Mouse (Mus musculus) spleen, adult 2 months (tissue): ENCODE results near the gene Phxr2.

Experiments
- CTCF ChIP-seq: fragments of 200-500 bp; IDR thresholded peaks from 2 replicates; pipeline ENCODE4 v1.5.1; 2011; ENCODE audit warnings: mild to moderate bottlenecking, inconsistent platforms; ENCODE audit not compliant: insufficient read depth, insufficient read length, insufficient replicate concordance; ENCODE audit errors: extremely low read depth
- POLR2A ChIP-seq: fragments of 200-500 bp; IDR thresholded peaks from 2 replicates; pipeline ENCODE4 v1.6.1; 2011; ENCODE audit warnings: low read depth, low read length, inconsistent platforms

DNA sequence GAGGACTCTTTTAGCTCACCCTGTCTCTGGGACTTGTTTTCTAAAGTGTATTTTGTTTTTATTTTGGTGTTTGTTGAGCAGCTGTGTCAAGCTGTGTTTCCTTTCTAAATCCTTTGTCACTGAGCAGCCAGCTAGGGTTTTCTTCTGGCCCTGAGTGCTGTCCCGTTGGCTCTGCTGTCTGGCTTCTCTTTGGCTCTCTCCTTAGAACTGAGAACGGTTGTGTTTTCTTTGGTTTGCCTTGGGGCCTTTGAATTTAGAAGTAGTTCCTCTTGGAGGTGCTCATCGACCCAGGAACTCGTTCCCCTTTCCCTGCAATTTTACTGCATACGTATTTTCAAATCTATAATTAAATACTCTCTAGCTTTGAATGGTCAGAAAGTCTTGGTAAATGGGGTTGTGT is 36.9 kb upstream of the Phxr2 start:
- TF ChIP-seq POLR2A (no peak), CTCF (no peak)
